Mouse (Mus musculus): ENCODE measurements around the gene Cyp3a16. TPM values are rescaled to one million over a fixed set of nuclear protein-coding genes. Genes with fewer than 3 reads are reported as not detected.
"Not testable (repeated sequence)": the region's sequence is repeated elsewhere in the genome, so short reads cannot be mapped to it uniquely, and the experiment has no call there.

Gene Cyp3a16
- total RNA-seq (2012; rRNA removed): not detected in 2 replicates
- not detected for polyA plus RNA-seq (2012; ENCODE audit: insufficient read depth in 1 of 2, insufficient read length in 2 of 2, low read depth in 1 of 2, low replicate concordance in 2 of 2, missing spikeins in 1 of 2)

DNA sequence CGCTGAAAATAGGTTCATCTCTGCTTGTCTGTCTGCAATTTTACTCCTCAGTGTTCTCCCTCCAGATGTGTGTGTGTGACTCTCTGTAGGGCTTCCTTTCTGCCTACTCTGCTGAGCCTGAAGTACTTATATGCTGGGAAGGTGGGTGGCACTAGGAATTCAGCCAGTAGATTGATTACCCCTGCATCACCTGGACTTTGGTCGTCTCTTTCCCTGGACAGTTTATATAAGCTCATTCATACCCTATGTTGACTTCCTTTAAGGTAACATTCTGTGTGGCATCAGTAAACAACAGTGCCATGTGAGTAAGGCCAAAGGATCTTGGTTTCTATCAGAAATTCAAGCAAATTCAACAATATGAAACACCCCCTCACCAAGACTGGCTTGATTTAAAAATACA is at the start of gene Cyp3a16:
Cyp3a16 (minus strand) TSS at position 101 of the 400 bp plus-strand sequence.
- not testable (repeated sequence) for H3K9ac ChIP-seq (ENCODE audit: control insufficient read depth, low read depth, low read length, poor library complexity, severe bottlenecking); H3K27ac ChIP-seq (ENCODE audit: control insufficient read depth, low read depth, low read length); H3K27me3 ChIP-seq (ENCODE audit: control insufficient read depth in 1 of 2, insufficient read depth in 2 of 2, low read length in 2 of 2); H3K4me1 ChIP-seq (ENCODE audit: control insufficient read depth in 1 of 2, insufficient read depth in 2 of 2, low read length in 2 of 2); H3K4me3 ChIP-seq (ENCODE audit: control insufficient read depth in 1 of 2, insufficient read depth in 1 of 2, low read depth in 2 of 2, low read length in 2 of 2); H3K79me2 ChIP-seq (ENCODE audit: control insufficient read depth, insufficient read depth, low read length, poor library complexity); H3K36me3 ChIP-seq (ENCODE audit: control insufficient read depth in 1 of 2, insufficient read depth in 2 of 2, low read length in 2 of 2); H3K9me3 ChIP-seq (replicated peaks; ENCODE audit: insufficient read depth, low read length); DNase-seq (ENCODE audit: low read depth, low spot score)

DNA sequence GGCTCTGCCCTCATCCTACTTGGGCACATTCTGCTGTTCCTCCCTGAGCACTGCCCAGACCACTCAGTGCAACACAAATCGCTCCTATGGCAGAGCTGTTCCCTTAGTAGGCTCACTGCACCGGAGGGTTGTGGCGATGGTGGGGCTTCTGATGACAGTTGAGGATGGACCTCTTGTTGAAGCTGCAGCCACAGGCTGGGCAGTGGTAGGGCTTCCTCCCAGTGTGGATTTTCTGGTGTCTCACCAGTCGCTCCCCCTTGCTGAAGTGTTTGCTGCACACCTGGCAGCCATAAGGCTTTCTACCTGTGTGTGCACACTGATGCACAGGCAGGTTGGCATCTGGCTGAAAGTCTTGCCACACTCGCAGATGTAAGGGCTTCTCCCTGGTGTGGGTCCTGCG is 20.8 kb upstream of the Cyp3a16 start:
- TF ChIP-seq EP300 (IDR thresholded peaks at IDR 0.05; ENCODE audit: low read depth in 1 of 2, low read length in 2 of 2) (no peak), RAD21 (IDR thresholded peaks at IDR 0.05; ENCODE audit: low read depth, low read length) (no peak), ELF1 (IDR thresholded peaks at IDR 0.05; ENCODE audit: low read depth, low read length) (no peak), POLR2AphosphoS5 (IDR thresholded peaks at IDR 0.05; ENCODE audit: borderline replicate concordance, low read depth, low read length) (no peak), BHLHE40 (IDR thresholded peaks at IDR 0.05; ENCODE audit: borderline replicate concordance, low read depth, low read length) (no peak), CHD2 (IDR thresholded peaks at IDR 0.05; ENCODE audit: low read length) (no peak), CTCF (IDR thresholded peaks at IDR 0.05 in 2 of 3, conservative IDR thresholded peaks at IDR 0.05 in 1 of 3; ENCODE audit: control insufficient read depth in 1 of 3, insufficient read depth in 1 of 3, low read depth in 2 of 3, low read length in 3 of 3, poor library complexity in 1 of 3, severe bottlenecking in 1 of 3) (no peak), ETS1 (IDR thresholded peaks at IDR 0.05; ENCODE audit: low read depth, low read length) (no peak), GABPA (IDR thresholded peaks at IDR 0.05; ENCODE audit: low read depth, low read length) (no peak)
- Histone ChIP-seq H3K4me1 (ENCODE audit: control insufficient read depth in 1 of 2, insufficient read depth in 2 of 2, low read length in 2 of 2) (no peaks in the 10 kb centered on the region), H3K27ac (ENCODE audit: control insufficient read depth, low read depth, low read length) (no peak overlapping the region), H3K79me2 (ENCODE audit: control insufficient read depth, insufficient read depth, low read length, poor library complexity) (no peaks in the 10 kb centered on the region), H3K27me3 (ENCODE audit: control insufficient read depth in 1 of 2, insufficient read depth in 2 of 2, low read length in 2 of 2) (no peaks in the 10 kb centered on the region), H3K36me3 (ENCODE audit: control insufficient read depth in 1 of 2, insufficient read depth in 2 of 2, low read length in 2 of 2) (no peaks in the 10 kb centered on the region), H3K9ac (ENCODE audit: control insufficient read depth, low read depth, low read length, poor library complexity, severe bottlenecking) (no peak overlapping the region), H3K9me3 (replicated peaks; ENCODE audit: insufficient read depth, low read length) (no peaks in the 10 kb centered on the region), H3K4me3 (ENCODE audit: control insufficient read depth in 1 of 2, insufficient read depth in 1 of 2, low read depth in 2 of 2, low read length in 2 of 2) (no peak overlapping the region)
- DNase-seq (ENCODE audit: low read depth, low spot score): no peak

DNA sequence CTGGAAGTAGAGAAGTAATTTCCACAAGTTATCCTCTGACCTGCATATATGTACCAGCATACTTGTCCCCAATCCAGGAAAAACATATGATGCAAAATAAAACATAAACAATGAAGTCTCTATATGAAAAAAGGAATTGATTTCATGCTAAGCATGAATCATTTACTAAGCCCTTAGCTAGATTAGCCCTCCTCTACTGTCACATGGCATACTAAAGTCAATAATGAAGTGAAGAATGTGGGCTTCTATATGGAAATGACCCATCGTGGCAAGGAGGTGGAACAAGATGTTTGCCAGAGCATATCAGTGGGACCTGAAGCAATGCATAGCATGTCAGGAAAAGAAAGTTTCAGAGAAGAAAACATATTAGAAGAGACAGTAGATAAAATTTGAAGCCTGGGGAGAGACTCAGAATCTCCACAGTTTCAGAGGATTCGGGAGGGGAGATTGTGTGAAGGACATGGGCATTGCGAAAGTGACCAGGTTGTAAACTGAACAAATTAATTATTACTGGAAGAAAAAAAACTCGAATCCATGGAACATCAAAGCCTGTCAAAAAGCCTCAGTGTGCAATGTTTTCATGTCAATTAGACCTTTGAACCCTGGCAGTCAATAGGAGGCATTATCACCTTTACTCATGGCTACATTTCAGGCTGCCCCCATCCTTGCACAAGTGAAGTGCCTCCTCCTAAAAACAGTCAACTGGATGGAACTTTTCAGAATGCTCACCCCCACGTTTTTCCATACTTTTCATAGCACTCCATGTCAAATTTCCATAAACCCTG is 5.0 kb downstream of the Cyp3a16 start:
- no peak overlapping the region for H3K4me3 ChIP-seq (ENCODE audit: control insufficient read depth in 1 of 2, insufficient read depth in 1 of 2, low read depth in 2 of 2, low read length in 2 of 2)
- H3K36me3 ChIP-seq (ENCODE audit: control insufficient read depth in 1 of 2, insufficient read depth in 2 of 2, low read length in 2 of 2): no peaks in the 10 kb centered on the region
- H3K4me1 ChIP-seq (ENCODE audit: control insufficient read depth in 1 of 2, insufficient read depth in 2 of 2, low read length in 2 of 2): no peaks in the 10 kb centered on the region
- no peaks in the 10 kb centered on the region for H3K9me3 ChIP-seq (replicated peaks; ENCODE audit: insufficient read depth, low read length)
- H3K79me2 ChIP-seq (ENCODE audit: control insufficient read depth, insufficient read depth, low read length, poor library complexity): no peaks in the 10 kb centered on the region
- H3K27ac ChIP-seq (ENCODE audit: control insufficient read depth, low read depth, low read length): no peak overlapping the region
- DNase-seq (ENCODE audit: low read depth, low spot score): no peak
- no peak for TF ChIP-seq ELF1 (IDR thresholded peaks at IDR 0.05; ENCODE audit: low read depth, low read length)
- no peak for TF ChIP-seq POLR2AphosphoS2 (IDR thresholded peaks at IDR 0.05; ENCODE audit: low read length)
- no peak for TF ChIP-seq GABPA (IDR thresholded peaks at IDR 0.05; ENCODE audit: low read depth, low read length)
- TF ChIP-seq TAL1 (IDR thresholded peaks at IDR 0.05; ENCODE audit: low read length): no peak
- TF ChIP-seq MAZ (IDR thresholded peaks at IDR 0.05; ENCODE audit: low read depth, low read length): no peak
- no peak for TF ChIP-seq NRF1 (IDR thresholded peaks at IDR 0.05; ENCODE audit: insufficient read depth, low read depth, low read length, poor library complexity, severe bottlenecking)
- TF ChIP-seq ETS1 (IDR thresholded peaks at IDR 0.05; ENCODE audit: low read depth, low read length): no peak
- TF ChIP-seq ZNF384 (IDR thresholded peaks at IDR 0.05; ENCODE audit: low read depth, low read length): no peak
- no peak for TF ChIP-seq MYB (IDR thresholded peaks at IDR 0.05; ENCODE audit: low read depth, low read length)
- TF ChIP-seq MAFK (IDR thresholded peaks at IDR 0.05; ENCODE audit: borderline replicate concordance, low read depth, low read length): no peak
- no peak for TF ChIP-seq SIN3A (IDR thresholded peaks at IDR 0.05; ENCODE audit: low read length)
- no peak for TF ChIP-seq JUND (IDR thresholded peaks at IDR 0.05; ENCODE audit: low read depth, low read length)
- no peak for TF ChIP-seq CHD1 (IDR thresholded peaks at IDR 0.05; ENCODE audit: low read depth, low read length)
- TF ChIP-seq USF2 (IDR thresholded peaks at IDR 0.05; ENCODE audit: borderline replicate concordance in 1 of 2, insufficient read depth in 1 of 2, low read depth in 1 of 2, low read length in 2 of 2): no peak
- TF ChIP-seq MYC (IDR thresholded peaks at IDR 0.05; ENCODE audit: low read depth, low read length): no peak
- H3K9ac ChIP-seq (ENCODE audit: control insufficient read depth, low read depth, low read length, poor library complexity, severe bottlenecking): no peak overlapping the region
- no peaks in the 10 kb centered on the region for H3K27me3 ChIP-seq (ENCODE audit: control insufficient read depth in 1 of 2, insufficient read depth in 2 of 2, low read length in 2 of 2)

Data from MEL (cell line).